Mouse (Mus musculus) cerebellum, adult 2 months (tissue): ENCODE measurements around the gene Igf2bp3. TPM values are rescaled to one million over a fixed set of nuclear protein-coding genes. Genes with fewer than 3 reads are reported as not detected.

Source experiments
- DNase-seq, 2 experiments: peaks; one replicate each; pipeline ENCODE4 v3.0.0; 2021
- H3K27ac ChIP-seq: fragments of 200-500 bp; 2 replicates; pipeline ENCODE4 v1.5.1; 2012; ENCODE audit warnings: low read length, control low read depth, inconsistent platforms; ENCODE audit not compliant: insufficient read depth
- H3K27me3 ChIP-seq: fragments of 200-500 bp; 2 replicates; pipeline ENCODE4 v1.6.1; 2012; ENCODE audit warnings: inconsistent platforms, mild to moderate bottlenecking, low read length, moderate library complexity; ENCODE audit not compliant: control insufficient read depth, insufficient read depth
- H3K4me1 ChIP-seq: fragments of 200-500 bp; 2 replicates; pipeline ENCODE4 v1.6.1; 2011; ENCODE audit warnings: low read length; ENCODE audit not compliant: control insufficient read depth, insufficient read depth
- H3K4me3 ChIP-seq: fragments of 200-500 bp; replicated peaks from 2 replicates; pipeline ENCODE3; 2011; ENCODE audit warnings: mild to moderate bottlenecking, low read depth, low read length, control low read depth; ENCODE audit not compliant: insufficient read depth
- CTCF ChIP-seq: fragments of 200-500 bp; IDR thresholded peaks from 2 replicates; pipeline ENCODE4 v1.5.1; 2011; ENCODE audit warnings: low read depth, mild to moderate bottlenecking, control low read depth, low read length, moderate library complexity, borderline replicate concordance; ENCODE audit not compliant: insufficient read depth
- POLR2A ChIP-seq: fragments of 200-500 bp; IDR thresholded peaks from 2 replicates; pipeline ENCODE4 v1.6.1; 2011; ENCODE audit warnings: low read length, control low read depth, borderline replicate concordance; ENCODE audit not compliant: insufficient read depth
- WGBS: fragments of 180-500 bp; shearing (Covaris S2); methylation state at CpG from one replicate; pipeline ENCODE4 v1.1.7; 2018; 5-methylcytosine and 5-hydroxymethylcytosine counted together
- polyA plus RNA-seq: library from polyadenylated mRNA; depleted of rRNA; stranded (reverse); fragments of >200 nt; gene quantifications from 2 replicates; pipeline ENCODE4 v1.2.3, GENCODE M21; 2012

Gene Igf2bp3
- polyA plus RNA-seq, 1 experiment: 0.10 TPM

- 5% methylated on average over 13 of the region's 13 CpGs for WGBS
- H3K4me1 ChIP-seq: peaks cover 16% of the 10 kb centered on the region; the same call in 1 of the 2 replicates
- no peaks in the 10 kb centered on the region for H3K27me3 ChIP-seq
- TF ChIP-seq POLR2A (no peak), CTCF (no peak)
- peak overlapping the region; percentile 32 for H3K4me3 ChIP-seq
- no peak overlapping the region for H3K27ac ChIP-seq
- peak; percentile 80 to 85 for DNase-seq
Observed at GRCm38 (mm10) chr6:49096933-49097461, 117.8 kb downstream of the Igf2bp3 start.

DNA sequence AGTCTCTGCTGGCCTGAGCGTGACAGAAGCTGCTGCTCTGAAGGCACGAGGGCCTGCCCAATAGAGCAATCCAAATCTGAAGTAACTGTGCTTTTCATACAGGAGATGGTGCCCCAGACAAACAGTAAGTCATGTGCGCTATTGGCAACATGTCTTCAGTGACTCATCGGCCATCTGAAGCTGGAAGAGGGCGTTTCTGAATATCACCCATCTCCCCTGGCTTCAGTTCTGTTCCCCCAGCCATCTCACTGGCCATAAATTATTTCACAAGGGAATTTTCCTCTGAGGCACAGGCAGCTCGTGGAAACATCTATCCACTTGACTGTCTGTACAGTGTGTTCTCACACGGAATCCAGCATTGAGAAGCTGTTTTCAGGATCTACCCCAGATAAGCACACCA is 118.3 kb downstream of the Igf2bp3 start:
- H3K4me3 ChIP-seq: no peak overlapping the region
- peaks cover 16% of the 10 kb centered on the region; the same call in 1 of the 2 replicates for H3K4me1 ChIP-seq
- DNase-seq: peak; percentile 43 to 65
- H3K27ac ChIP-seq: no peak overlapping the region
- H3K27me3 ChIP-seq: no peaks in the 10 kb centered on the region
- TF ChIP-seq POLR2A: no peak
- no peak for TF ChIP-seq CTCF
- 22% methylated on average over 7 of the region's 7 CpGs for WGBS

DNA sequence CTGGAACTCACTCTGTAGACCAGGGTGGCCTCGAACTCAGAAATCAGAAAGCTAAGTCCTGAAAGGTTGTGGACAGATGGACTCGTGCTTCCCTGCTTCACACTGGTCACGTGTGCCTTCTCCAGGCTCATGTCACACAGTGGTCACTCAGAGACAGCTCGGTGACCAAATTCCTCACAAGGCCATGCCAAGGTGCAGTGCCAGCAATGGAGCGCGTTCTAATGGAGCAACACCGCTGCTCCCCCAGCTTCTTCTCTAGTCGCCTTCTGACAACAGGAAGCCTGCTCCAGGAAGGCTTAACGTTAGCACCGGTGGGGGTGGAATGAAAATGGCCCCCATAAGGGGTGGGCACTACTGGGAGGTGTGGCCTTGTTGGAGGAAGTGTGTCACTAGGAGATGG is 119.8 kb downstream of the Igf2bp3 start:
- TF ChIP-seq POLR2A (no peak), CTCF (no peak)
- Histone ChIP-seq H3K4me3 (no peak overlapping the region), H3K27me3 (no peaks in the 10 kb centered on the region), H3K27ac (no peak overlapping the region; the same call in 1 of the 2 replicates), H3K4me1 (peaks cover 16% of the 10 kb centered on the region; the same call in 1 of the 2 replicates)
- no peak for DNase-seq
- WGBS: 54% methylated on average over 10 of the region's 10 CpGs

- Histone ChIP-seq H3K4me1 (no peaks in the 10 kb centered on the region), H3K4me3 (no peak overlapping the region), H3K27me3 (no peaks in the 10 kb centered on the region), H3K27ac (no peak overlapping the region)
- 89% methylated on average over 4 of the region's 4 CpGs for WGBS
- no peak for DNase-seq
- no peak for TF ChIP-seq CTCF
- TF ChIP-seq POLR2A: no peak
Observed at GRCm38 (mm10) chr6:49083008-49083407, 131.7 kb downstream of the Igf2bp3 start.

GRCm38 (mm10) chr6:49079313-49079712 is 135.4 kb downstream of the Igf2bp3 start:
- Histone ChIP-seq H3K4me3 (no peak overlapping the region), H3K27me3 (no peaks in the 10 kb centered on the region), H3K27ac (no peak overlapping the region), H3K4me1 (peaks cover 3% of the 10 kb centered on the region; the same call in 1 of the 2 replicates)
- TF ChIP-seq POLR2A (no peak), CTCF (no peak)
- 91% methylated on average over 1 of the region's 1 CpGs for WGBS
- no peak for DNase-seq

GRCm38 (mm10) chr6:49077894-49078293 is 136.9 kb downstream of the Igf2bp3 start:
- Histone ChIP-seq H3K27ac (no peak overlapping the region), H3K27me3 (no peaks in the 10 kb centered on the region), H3K4me1 (peaks cover 3% of the 10 kb centered on the region; the same call in 1 of the 2 replicates), H3K4me3 (no peak overlapping the region)
- no peak for DNase-seq
- TF ChIP-seq POLR2A (no peak), CTCF (no peak)
- 49% methylated on average over 2 of the region's 2 CpGs for WGBS

DNA sequence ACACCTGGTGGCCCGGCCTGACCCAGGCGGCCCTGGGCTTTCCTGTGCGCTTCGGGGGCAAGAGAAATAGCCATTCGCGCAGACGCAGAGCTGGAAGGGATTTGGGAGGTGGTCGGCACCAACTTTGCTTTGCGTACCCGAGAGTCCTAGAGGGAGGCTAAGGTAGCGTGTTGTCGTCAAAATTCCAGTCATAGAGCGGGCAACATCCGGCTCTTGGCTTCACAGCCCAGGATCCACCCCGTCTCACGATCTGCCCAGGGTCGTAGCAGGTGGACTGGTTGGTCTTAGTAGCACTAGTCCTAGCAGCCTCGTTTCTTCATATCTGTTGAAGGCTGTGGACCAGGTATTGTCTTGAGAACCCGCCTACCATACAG is 140.7 kb downstream of the Igf2bp3 start:
- 1% methylated on average over 19 of the region's 19 CpGs for WGBS
- Histone ChIP-seq H3K27me3 (no peaks in the 10 kb centered on the region), H3K4me3 (peak overlapping the region; percentile 87), H3K4me1 (peaks cover 3% of the 10 kb centered on the region; the same call in 1 of the 2 replicates), H3K27ac (peak overlapping the region; percentile 57)
- no peak for TF ChIP-seq POLR2A
- TF ChIP-seq CTCF: no peak
- no peak for DNase-seq

DNA sequence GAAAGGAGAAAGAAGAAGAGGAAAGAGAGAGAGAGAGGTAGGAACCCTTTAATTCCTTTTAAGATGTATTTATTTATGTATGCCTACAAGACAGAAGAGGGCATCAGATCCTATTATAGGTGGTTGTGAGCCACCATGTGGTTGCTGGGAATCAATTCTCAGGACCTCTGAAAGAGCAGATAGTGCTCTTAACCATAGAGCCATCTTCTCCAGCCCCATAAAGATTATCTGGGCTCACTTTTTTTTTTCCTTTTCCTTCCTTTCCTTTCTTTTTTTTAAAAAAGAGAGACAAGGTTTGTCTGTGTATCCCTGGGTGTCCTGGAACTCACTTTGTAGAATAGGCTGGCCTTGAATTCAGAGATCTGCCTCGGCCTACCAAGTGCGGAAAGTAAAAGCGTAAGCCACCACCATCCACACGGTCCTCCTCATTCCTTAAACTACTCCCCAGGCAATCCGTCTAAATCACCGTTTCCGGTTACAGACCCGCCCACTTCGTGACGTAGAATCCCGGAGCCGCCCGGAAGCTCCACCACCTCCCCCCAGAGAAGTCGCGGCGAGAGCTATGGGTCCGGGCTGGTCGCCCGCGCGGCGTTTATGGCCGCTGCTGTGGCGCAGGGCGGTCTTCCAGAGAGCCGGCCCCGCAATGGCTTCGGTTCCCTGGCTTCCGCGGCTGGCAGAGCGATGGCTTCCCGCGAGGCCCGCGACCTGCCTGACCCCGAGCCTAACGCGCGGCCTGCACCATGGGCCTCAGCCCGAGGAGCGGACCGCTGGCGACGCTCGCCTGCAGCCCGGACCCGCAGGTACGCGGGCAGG is 141.2 kb downstream of the Igf2bp3 start, which contains the start of gene Malsu1:
Malsu1 (plus strand) TSS at position 492 of the 813 bp plus-strand sequence.
- DNase-seq: peak; percentile 94 to 97
- peak within 1 kb of the TSS; percentile 57 for H3K27ac ChIP-seq
- H3K27me3 ChIP-seq: no peaks in the 10 kb centered on the region
- under 1% methylated on average over 49 of the region's 49 CpGs for WGBS
- peak within 1 kb of the TSS; percentile 87 for H3K4me3 ChIP-seq
- TF ChIP-seq CTCF (no peak), POLR2A (peak; percentile 89; the same call in 1 of the 2 replicates)
- H3K4me1 ChIP-seq: peaks cover 3% of the 10 kb centered on the region; the same call in 1 of the 2 replicates
